Mouse (Mus musculus): ENCODE measurements around the gene Scn2b. TPM values are rescaled to one million over a fixed set of nuclear protein-coding genes. Genes with fewer than 3 reads are reported as not detected.

The Scn2b gene
- polyA plus RNA-seq, 1 experiment: not detected

- TF ChIP-seq MYOG (IDR thresholded peaks at IDR 0.05; ENCODE audit: control insufficient read depth in 1 of 3, insufficient read depth in 1 of 3, insufficient read length in 2 of 3, low read depth in 2 of 3) (no peak), TCF12 (IDR thresholded peaks at IDR 0.05; ENCODE audit: insufficient read depth, poor library complexity, severe bottlenecking) (no peak), TCF3 (IDR thresholded peaks at IDR 0.05; ENCODE audit: insufficient read length, low read depth) (no peak), MYOD1 (IDR thresholded peaks at IDR 0.05; ENCODE audit: control insufficient read depth in 1 of 3, insufficient read length in 2 of 3, low read depth in 2 of 3) (no peak), MAX (IDR thresholded peaks at IDR 0.05; ENCODE audit: low read depth) (no peak), REST (IDR thresholded peaks at IDR 0.05; ENCODE audit: insufficient read depth, insufficient read length) (no peak)
- Histone ChIP-seq H3K79me2 (ENCODE audit: control insufficient read depth, insufficient read depth) (no peaks in the 10 kb centered on the region), H3K4me3 (no peak overlapping the region), H3K4me2 (ENCODE audit: low read depth) (no peak overlapping the region), H3K27me3 (ENCODE audit: control insufficient read depth, insufficient read depth, insufficient read length) (peaks cover 83% of the 10 kb centered on the region), H3ac (ENCODE audit: control insufficient read depth, insufficient read length) (no peak overlapping the region), H3K36me3 (ENCODE audit: control insufficient read depth, insufficient read depth) (no peaks in the 10 kb centered on the region)
These were observed 22.2 kb upstream of the Scn2b start for GRCm38 (mm10) chr9:45095149-45095937.

DNA sequence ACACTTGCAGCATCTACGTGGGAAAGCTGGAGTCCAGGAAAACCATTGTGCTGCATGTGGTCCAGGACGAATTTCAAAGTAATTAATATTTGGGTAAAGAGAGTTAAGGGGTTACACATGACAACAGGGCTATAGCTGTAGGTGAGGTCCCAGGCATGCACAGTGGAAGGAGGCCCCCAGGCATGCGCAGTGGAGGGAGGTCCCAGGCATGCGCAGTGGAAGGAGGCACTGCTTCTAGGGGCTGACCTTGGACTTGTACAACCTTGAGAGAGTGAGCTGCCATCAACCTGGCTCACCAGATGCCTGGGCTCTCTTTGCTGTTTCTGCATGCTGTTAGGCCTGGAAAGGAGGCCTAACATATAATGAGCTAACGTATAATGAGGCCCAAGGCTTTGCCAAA, 19.7 kb upstream of the Scn2b start:
- TF ChIP-seq POLR2AphosphoS2 (IDR thresholded peaks at IDR 0.05; ENCODE audit: insufficient read length, low read depth) (no peak), POLR2A (IDR thresholded peaks at IDR 0.05; ENCODE audit: insufficient read length, low read depth) (no peak), TCF12 (IDR thresholded peaks at IDR 0.05; ENCODE audit: insufficient read depth, poor library complexity, severe bottlenecking) (no peak)
- no peak overlapping the region for H3K4me2 ChIP-seq (ENCODE audit: low read depth)
- no peaks in the 10 kb centered on the region for H3K36me3 ChIP-seq (ENCODE audit: control insufficient read depth, insufficient read depth)
- no peak overlapping the region for H3K4me3 ChIP-seq
- no peak overlapping the region for H3ac ChIP-seq (ENCODE audit: control insufficient read depth, insufficient read length)
- H3K79me2 ChIP-seq (ENCODE audit: control insufficient read depth, insufficient read depth): no peaks in the 10 kb centered on the region
- peaks cover 70% of the 10 kb centered on the region for H3K27me3 ChIP-seq (ENCODE audit: control insufficient read depth, insufficient read depth, insufficient read length)

GRCm38 (mm10) chr9:45098426-45098825, 19.2 kb upstream of the Scn2b start:
- no peaks in the 10 kb centered on the region for H3K36me3 ChIP-seq (ENCODE audit: control insufficient read depth, insufficient read depth)
- H3K27me3 ChIP-seq (ENCODE audit: control insufficient read depth, insufficient read depth, insufficient read length): peaks cover 65% of the 10 kb centered on the region
- no peak overlapping the region for H3ac ChIP-seq (ENCODE audit: control insufficient read depth, insufficient read length)
- no peak overlapping the region for H3K4me2 ChIP-seq (ENCODE audit: low read depth)
- no peak overlapping the region for H3K4me3 ChIP-seq
- TF ChIP-seq TCF3 (IDR thresholded peaks at IDR 0.05; ENCODE audit: insufficient read length, low read depth): no peak
- TF ChIP-seq MAX (IDR thresholded peaks at IDR 0.05; ENCODE audit: low read depth): no peak
- no peak for TF ChIP-seq POLR2AphosphoS2 (IDR thresholded peaks at IDR 0.05; ENCODE audit: insufficient read length, low read depth)
- TF ChIP-seq SRF (IDR thresholded peaks at IDR 0.05; ENCODE audit: control insufficient read depth, insufficient read length, low read depth): no peak
- no peak for TF ChIP-seq POLR2A (IDR thresholded peaks at IDR 0.05; ENCODE audit: insufficient read length, low read depth)
- TF ChIP-seq TCF12 (IDR thresholded peaks at IDR 0.05; ENCODE audit: insufficient read depth, poor library complexity, severe bottlenecking): no peak
- TF ChIP-seq E2F4 (IDR thresholded peaks at IDR 0.05; ENCODE audit: insufficient read depth): no peak
- no peak for TF ChIP-seq MYOD1 (IDR thresholded peaks at IDR 0.05; ENCODE audit: control insufficient read depth in 1 of 3, insufficient read length in 2 of 3, low read depth in 2 of 3)
- no peak for TF ChIP-seq MYOG (IDR thresholded peaks at IDR 0.05; ENCODE audit: control insufficient read depth in 1 of 3, insufficient read depth in 1 of 3, insufficient read length in 2 of 3, low read depth in 2 of 3)
- no peak for TF ChIP-seq USF1 (IDR thresholded peaks at IDR 0.05; ENCODE audit: low read depth)
- TF ChIP-seq REST (IDR thresholded peaks at IDR 0.05; ENCODE audit: insufficient read depth, insufficient read length): no peak
- TF ChIP-seq CEBPB (IDR thresholded peaks at IDR 0.05; ENCODE audit: insufficient read depth, poor library complexity, severe bottlenecking): no peak
- no peaks in the 10 kb centered on the region for H3K79me2 ChIP-seq (ENCODE audit: control insufficient read depth, insufficient read depth)

DNA sequence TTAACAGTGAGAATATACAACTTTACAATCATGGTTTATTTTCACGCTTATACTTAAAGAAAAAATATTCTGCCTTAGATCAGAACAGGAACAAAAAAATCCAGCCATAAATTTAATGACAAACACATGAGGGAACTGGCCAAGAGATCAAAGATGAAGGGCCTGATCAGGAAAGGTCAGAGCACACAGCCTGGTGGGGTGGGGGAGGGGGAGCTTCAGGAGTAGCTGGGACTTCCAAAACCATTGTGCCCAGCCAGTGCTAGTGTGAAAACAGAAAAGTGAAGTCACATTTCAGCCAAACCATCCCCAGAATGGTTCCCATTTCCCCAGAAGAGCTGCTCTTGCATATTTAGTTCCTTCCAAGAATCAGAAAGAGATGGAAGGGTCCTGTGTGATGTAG, 15.1 kb upstream of the Scn2b start:
- H3K79me2 ChIP-seq (ENCODE audit: control insufficient read depth, insufficient read depth): no peaks in the 10 kb centered on the region
- H3ac ChIP-seq (ENCODE audit: control insufficient read depth, insufficient read length): no peak overlapping the region
- peaks cover 59% of the 10 kb centered on the region for H3K27me3 ChIP-seq (ENCODE audit: control insufficient read depth, insufficient read depth, insufficient read length)
- H3K4me2 ChIP-seq (ENCODE audit: low read depth): no peak overlapping the region
- TF ChIP-seq POLR2AphosphoS2 (IDR thresholded peaks at IDR 0.05; ENCODE audit: insufficient read length, low read depth) (no peak), CEBPB (IDR thresholded peaks at IDR 0.05; ENCODE audit: insufficient read depth, poor library complexity, severe bottlenecking) (no peak), REST (IDR thresholded peaks at IDR 0.05; ENCODE audit: insufficient read depth, insufficient read length) (no peak), MYOG (IDR thresholded peaks at IDR 0.05; ENCODE audit: control insufficient read depth in 1 of 3, insufficient read depth in 1 of 3, insufficient read length in 2 of 3, low read depth in 2 of 3) (no peak), SRF (IDR thresholded peaks at IDR 0.05; ENCODE audit: control insufficient read depth, insufficient read length, low read depth) (no peak), POLR2A (IDR thresholded peaks at IDR 0.05; ENCODE audit: insufficient read length, low read depth) (no peak), E2F4 (IDR thresholded peaks at IDR 0.05; ENCODE audit: insufficient read depth) (no peak), MYOD1 (IDR thresholded peaks at IDR 0.05; ENCODE audit: control insufficient read depth in 1 of 3, insufficient read length in 2 of 3, low read depth in 2 of 3) (no peak), USF1 (IDR thresholded peaks at IDR 0.05; ENCODE audit: low read depth) (no peak), TCF12 (IDR thresholded peaks at IDR 0.05; ENCODE audit: insufficient read depth, poor library complexity, severe bottlenecking) (no peak), MAX (IDR thresholded peaks at IDR 0.05; ENCODE audit: low read depth) (no peak), TCF3 (IDR thresholded peaks at IDR 0.05; ENCODE audit: insufficient read length, low read depth) (no peak)
- H3K4me3 ChIP-seq: no peak overlapping the region
- H3K36me3 ChIP-seq (ENCODE audit: control insufficient read depth, insufficient read depth): no peaks in the 10 kb centered on the region

Data from myocyte (in vitro differentiated cells).